Mouse (Mus musculus) CH12.LX (cell line): ENCODE data around the gene Rps25.
"Not testable (repeated sequence)": the region's sequence is repeated elsewhere in the genome, so short reads cannot be mapped to it uniquely, and the experiment has no call there.

Experiments used
- CHD1 ChIP-seq: IDR thresholded peaks from 2 replicates; pipeline ENCODE4 v1.6.1; 2012; ENCODE audit warnings: low read depth, low read length, improper control_type of control experiment, inconsistent platforms
- POLR2A ChIP-seq: IDR thresholded peaks from 2 replicates; pipeline ENCODE4 v1.6.1; 2011; ENCODE audit warnings: low read depth, mild to moderate bottlenecking, improper control_type of control experiment, low read length
- ZMIZ1 ChIP-seq: IDR thresholded peaks from 2 replicates; pipeline ENCODE4 v1.6.1; 2012; ENCODE audit warnings: low read depth, mild to moderate bottlenecking, inconsistent platforms, low read length, improper control_type of control experiment

- TF ChIP-seq POLR2A, ZMIZ1, CHD1: not testable (repeated sequence)
These were observed 37.6 kb downstream of the Rps25 start for GRCm38 (mm10) chr9:44444402-44445025.
